ENCODE assay signal across 10 mouse cellular contexts in genomic region chr13:56350705-56351400, GRCm38 (mm10). TPM values are rescaled to one million over a fixed set of nuclear protein-coding genes. Genes with fewer than 3 reads are reported as not detected.
A peak's percentile ranks its signal among the peaks of the same experiment; 100 is the strongest.
DNase-seq lines count a peak whose midpoint lies in the region; ATAC-seq lines count a peak whose summit lies in the region.
"Had no signal": no experiment of that assay in that cellular context is flagged by ENCODE, and none has a peak within 500 bp of the region (broad histone marks: within the 10 kb centered on the region; RNA-seq: fewer than 3 reads in every experiment).

No protein-coding gene starts in this region.

- no peak overlapping the region for H3K9ac ChIP-seq in stomach, embryonic 16.5 days (ENCODE audit: low read length)

- peak overlapping the region; percentile 56 for H3K27ac ChIP-seq in stomach, embryonic 16.5 days (ENCODE audit: low read length)

- H3K4me3 ChIP-seq in stomach, embryonic 16.5 days (replicated peaks; ENCODE audit: low read length) = no peak overlapping the region

- no peaks in the 10 kb centered on the region for H3K36me3 ChIP-seq in stomach, embryonic 16.5 days (ENCODE audit: control insufficient read depth, insufficient read depth, low read length)

- peak; percentile 86 for ATAC-seq in frontal cortex, adult (ENCODE audit: low TSS enrichment)
- ATAC-seq in stomach, embryonic 16.5 days (ENCODE audit: insufficient read depth, low FRiP score) = peak; percentile 29; the same call in 1 of the 2 replicates
- ATAC-seq: inflammation-experienced regulatory T-cells, adult 6 months had no signal

- no peak for DNase-seq in frontal cortex, postnatal 10 days (ENCODE audit: low spot score in 2 of 2)
- DNase-seq in ovary, postnatal 36 days (ENCODE audit: low spot score) = peak; percentile 18
- DNase-seq in ovary, adult 18-20 months (ENCODE audit: low spot score) = no peak
- DNase-seq in layer of hippocampus, adult 9-11 months = peak; percentile 74
- DNase-seq in cerebellum, adult 9-10 months = no peak
- DNase-seq in spleen, adult 12 weeks (ENCODE audit: low spot score) = no peak
- DNase-seq: gastrocnemius, postnatal 25 days had no signal

- 59% methylated on average over 14 of the region's 14 CpGs for WGBS in stomach, embryonic 16.5 days

- H3K27me3 ChIP-seq in stomach, embryonic 16.5 days (ENCODE audit: control insufficient read depth, insufficient read depth, low read length) = no peaks in the 10 kb centered on the region

- H3K4me1 ChIP-seq in stomach, embryonic 16.5 days (ENCODE audit: control insufficient read depth, insufficient read depth, low read length) = peaks cover 12% of the 10 kb centered on the region

- no peak overlapping the region for H3K4me2 ChIP-seq in stomach, embryonic 16.5 days (ENCODE audit: low read depth, low read length)

- H3K9me3 ChIP-seq in stomach, embryonic 16.5 days (replicated peaks; ENCODE audit: control insufficient read depth, low read length) = no peaks in the 10 kb centered on the region

RNA-seq across cellular contexts. Expression of gene Cxcl14, which starts 54.5 kb away (rescaled TPM):
- 9.9 and 10.2 TPM in 2 replicates for polyA plus RNA-seq in stomach, embryonic 16.5 days (2015; fragmentation: Nextera tagmentation; extraction: Ambion mirVana)
- polyA plus RNA-seq: inflammation-experienced regulatory T-cells, adult 6 months had no signal

Comparison
In these comparisons a context has a peak if more than half of its experiments do, and no peak if none do; other contexts are left out.
1. DNase-seq: peak in ovary, postnatal 36 days (single experiment) and layer of hippocampus, adult 9-11 months (single experiment); none in frontal cortex, postnatal 10 days (0 of 2), ovary, adult 18-20 months (single experiment), cerebellum, adult 9-10 months (single experiment) and spleen, adult 12 weeks (single experiment).